Mouse (Mus musculus) macrophage (primary cell): ENCODE measurements around the gene Maats1. TPM values are rescaled to one million over a fixed set of nuclear protein-coding genes. Genes with fewer than 3 reads are reported as not detected.

ENCODE experiments used
- H3K27ac ChIP-seq: fragments of 350-480 bp; formaldehyde crosslinking; 2 replicates; pipeline ENCODE4 v1.9.0; 2021
- H3K36me3 ChIP-seq: fragments of 350-480 bp; formaldehyde crosslinking; 2 replicates; pipeline ENCODE4 v1.9.0; 2021; ENCODE audit errors: inconsistent target
- H3K4me3 ChIP-seq: fragments of 350-480 bp; formaldehyde crosslinking; 2 replicates; pipeline ENCODE4 v1.9.0; 2021; ENCODE audit errors: inconsistent target
- H3K79me2 ChIP-seq: fragments of 350-480 bp; formaldehyde crosslinking; 2 replicates; pipeline ENCODE4 v1.9.0; 2021; ENCODE audit errors: inconsistent target
- WGBS: methylation state at CpG from one replicate; pipeline ENCODE4 v1.1.7; 2026; ENCODE audit warnings: inconsistent platforms; ENCODE audit not compliant: missing documents; 5-methylcytosine and 5-hydroxymethylcytosine counted together
- polyA plus RNA-seq: library from polyadenylated mRNA; stranded (reverse); fragments of 250-400 nt; gene quantifications from 3 replicates; pipeline ENCODE4 v1.2.4, GENCODE M21; 2018; ENCODE audit warnings: inconsistent platforms
- total RNA-seq, 78 experiments: library from RNA; depleted of rRNA; stranded (reverse); fragments of 250-400 nt; gene quantifications; 1 replicate in 9 of 78; 2 replicates in 24 of 78; 3 replicates in 43 of 78; 4 replicates in 2 of 78; pipeline ENCODE4 v1.2.4; 2018; ENCODE audit warnings: inconsistent platforms in 56 of 78

Gene Maats1
- total RNA-seq (2018; cell fraction: chromatin; rRNA removed): under 1 TPM in 4 of 26 experiments, not detected in 22; 0.25 to 0.46 (median 0.30) TPM
- total RNA-seq (2018; cell fraction: cytosol; rRNA removed): under 1 TPM in 3 of 26 experiments, not detected in 23; 0.04 to 0.06 (median 0.04) TPM
- total RNA-seq (2018; cell fraction: nucleus; rRNA removed): under 1 TPM in 2 of 26 experiments, not detected in 24; 0.37 to 0.39 TPM
- polyA plus RNA-seq: not detected in 3 replicates

GRCm38 (mm10) chr16:38341396-38342324, at the start of gene Maats1:
Maats1 (minus strand) TSS chr16:38342143.
- no peaks in the 10 kb centered on the region for H3K36me3 ChIP-seq
- no peaks in the 10 kb centered on the region for H3K79me2 ChIP-seq
- H3K4me3 ChIP-seq: peak within 1 kb of the TSS; percentile 7; the same call in 1 of the 2 replicates
- WGBS: 38% methylated on average over 30 of the region's 30 CpGs
- no peak within 1 kb of the TSS for H3K27ac ChIP-seq

- 95% methylated on average over 7 of the region's 7 CpGs for WGBS
- no peak overlapping the region for H3K4me3 ChIP-seq
These were observed 48.4 kb upstream of the Maats1 start for GRCm38 (mm10) chr16:38390322-38390721.

GRCm38 (mm10) chr16:38389284-38389893, 47.4 kb upstream of the Maats1 start:
- H3K36me3 ChIP-seq: no peaks in the 10 kb centered on the region
- 97% methylated on average over 8 of the region's 8 CpGs for WGBS
- H3K4me3 ChIP-seq: no peak overlapping the region
- H3K27ac ChIP-seq: no peak overlapping the region
- H3K79me2 ChIP-seq: no peaks in the 10 kb centered on the region

More at GRCm38 (mm10) chr16:38390322-38390721, 48.4 kb upstream of the Maats1 start:
- Histone ChIP-seq H3K79me2 (no peaks in the 10 kb centered on the region), H3K36me3 (no peaks in the 10 kb centered on the region), H3K27ac (no peak overlapping the region)

- no peaks in the 10 kb centered on the region for H3K36me3 ChIP-seq
- no peaks in the 10 kb centered on the region for H3K79me2 ChIP-seq
- no peak overlapping the region for H3K4me3 ChIP-seq
- H3K27ac ChIP-seq: no peak overlapping the region
- WGBS: 91% methylated on average over 6 of the region's 6 CpGs
These were observed 46.8 kb upstream of the Maats1 start for GRCm38 (mm10) chr16:38388757-38389156.

- Histone ChIP-seq H3K36me3 (no peaks in the 10 kb centered on the region), H3K4me3 (no peak overlapping the region), H3K27ac (no peak overlapping the region), H3K79me2 (no peaks in the 10 kb centered on the region)
- 95% methylated on average over 6 of the region's 6 CpGs for WGBS
These were observed 45.4 kb upstream of the Maats1 start for GRCm38 (mm10) chr16:38387389-38387788.

GRCm38 (mm10) chr16:38385700-38386099, 43.8 kb upstream of the Maats1 start:
- Histone ChIP-seq H3K4me3 (no peak overlapping the region), H3K79me2 (no peaks in the 10 kb centered on the region), H3K36me3 (no peaks in the 10 kb centered on the region), H3K27ac (no peak overlapping the region)
- WGBS: 66% methylated on average over 4 of the region's 4 CpGs

- H3K79me2 ChIP-seq: no peaks in the 10 kb centered on the region
- 78% methylated on average over 6 of the region's 6 CpGs for WGBS
- H3K27ac ChIP-seq: no peak overlapping the region
- H3K36me3 ChIP-seq: no peaks in the 10 kb centered on the region
- H3K4me3 ChIP-seq: no peak overlapping the region
These were observed 43.3 kb upstream of the Maats1 start for GRCm38 (mm10) chr16:38385184-38385634.

GRCm38 (mm10) chr16:38383683-38384082, 41.7 kb upstream of the Maats1 start:
- WGBS: 96% methylated on average over 2 of the region's 2 CpGs
- Histone ChIP-seq H3K27ac (no peak overlapping the region), H3K79me2 (no peaks in the 10 kb centered on the region), H3K4me3 (no peak overlapping the region), H3K36me3 (no peaks in the 10 kb centered on the region)

- Histone ChIP-seq H3K4me3 (no peak overlapping the region), H3K27ac (no peak overlapping the region), H3K36me3 (no peaks in the 10 kb centered on the region), H3K79me2 (no peaks in the 10 kb centered on the region)
- no CpG with 5 or more reads among the region's 3 CpGs for WGBS
These were observed 38.0 kb upstream of the Maats1 start for GRCm38 (mm10) chr16:38379926-38380325.

GRCm38 (mm10) chr16:38379493-38379892, 37.5 kb upstream of the Maats1 start:
- H3K4me3 ChIP-seq: no peak overlapping the region
- no peaks in the 10 kb centered on the region for H3K79me2 ChIP-seq
- H3K27ac ChIP-seq: no peak overlapping the region
- 84% methylated on average over 3 of the region's 3 CpGs for WGBS
- H3K36me3 ChIP-seq: no peaks in the 10 kb centered on the region

GRCm38 (mm10) chr16:38379088-38379487, 37.1 kb upstream of the Maats1 start:
- Histone ChIP-seq H3K36me3 (no peaks in the 10 kb centered on the region), H3K4me3 (no peak overlapping the region), H3K27ac (no peak overlapping the region), H3K79me2 (no peaks in the 10 kb centered on the region)
- WGBS: 64% methylated on average over 6 of the region's 6 CpGs

GRCm38 (mm10) chr16:38378591-38378990, 36.6 kb upstream of the Maats1 start:
- H3K79me2 ChIP-seq: no peaks in the 10 kb centered on the region
- 95% methylated on average over 6 of the region's 6 CpGs for WGBS
- no peak overlapping the region for H3K27ac ChIP-seq
- no peaks in the 10 kb centered on the region for H3K36me3 ChIP-seq
- H3K4me3 ChIP-seq: no peak overlapping the region

- Histone ChIP-seq H3K4me3 (no peak overlapping the region), H3K36me3 (no peaks in the 10 kb centered on the region), H3K79me2 (no peaks in the 10 kb centered on the region), H3K27ac (no peak overlapping the region)
- 97% methylated on average over 6 of the region's 6 CpGs for WGBS
These were observed 35.6 kb upstream of the Maats1 start for GRCm38 (mm10) chr16:38377546-38377945.

- WGBS: 21% methylated on average over 8 of the region's 8 CpGs
- Histone ChIP-seq H3K27ac (peak overlapping the region; percentile 48), H3K79me2 (no peaks in the 10 kb centered on the region), H3K4me3 (peak overlapping the region; percentile 38), H3K36me3 (no peaks in the 10 kb centered on the region)
These were observed 34.9 kb upstream of the Maats1 start for GRCm38 (mm10) chr16:38376841-38377249.
